Mouse (Mus musculus) stomach, postnatal 0 days (tissue): Measurements from ENCODE around the gene Haao.

Source experiments
- CTCF ChIP-seq: IDR thresholded peaks from 2 replicates; pipeline ENCODE4 v1.5.1; 2016; ENCODE audit warnings: antibody characterized with exemption, low read depth, mild to moderate bottlenecking, moderate library complexity
- EP300 ChIP-seq: optimal IDR thresholded peaks from 2 replicates; pipeline ENCODE3; 2016; ENCODE audit warnings: antibody characterized with exemption

DNA sequence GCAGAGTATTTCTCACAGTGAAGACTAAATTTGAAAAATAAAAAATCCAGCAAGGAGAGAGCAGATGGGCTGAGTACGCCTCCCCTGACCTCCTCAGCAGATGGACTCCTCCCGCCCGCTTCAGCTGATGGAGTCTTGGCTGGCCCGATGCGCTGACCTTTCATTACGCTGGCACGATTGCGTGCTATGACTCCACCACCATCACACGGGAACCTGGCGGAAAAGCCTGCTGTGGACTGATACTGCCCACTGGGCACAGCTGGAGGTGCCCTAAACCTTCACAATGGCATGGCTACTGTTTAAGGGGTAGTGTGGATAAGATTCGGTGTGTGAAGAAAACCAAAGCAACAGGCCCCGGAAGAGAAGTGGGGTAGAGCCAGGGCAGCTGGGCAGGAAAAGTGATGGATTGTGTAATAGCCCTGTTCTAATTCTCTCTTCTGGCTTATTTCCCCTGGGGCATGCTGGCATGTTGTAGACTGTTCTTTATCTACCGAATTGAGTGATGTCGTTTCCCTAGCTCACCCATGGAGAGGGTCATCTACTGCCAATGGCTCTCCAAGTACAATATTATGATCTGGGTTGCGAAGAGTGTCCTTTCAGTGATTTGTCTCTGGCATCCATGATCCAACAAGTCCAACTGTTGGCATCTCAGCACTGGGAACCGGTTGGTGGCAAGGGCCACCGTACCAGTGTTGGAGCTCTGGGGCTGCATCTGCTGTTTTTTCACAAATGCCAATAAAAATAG is 35.4 kb downstream of the Haao start:
- no peak for TF ChIP-seq CTCF
- no peak for TF ChIP-seq EP300
